Mouse (Mus musculus) hindbrain, embryonic 11.5 days (tissue): ENCODE results near the gene Rnf111. TPM values are rescaled to one million over a fixed set of nuclear protein-coding genes. Genes with fewer than 3 reads are reported as not detected.

ENCODE experiments used
- ATAC-seq: fragments of 200-750 bp; cut with Nextera tagmentation; 2 replicates; pipeline ENCODE4 v1.8.0; 2017; ENCODE audit warnings: mild to moderate bottlenecking, moderate TSS enrichment, moderate library complexity; ENCODE audit not compliant: low FRiP score
- DNase-seq: peaks from one replicate; pipeline ENCODE4 v3.0.0-alpha.2; 2015; ENCODE audit warnings: low spot score
- H3K27ac ChIP-seq: fragments of 300-500 bp; sonication (generic); 2 replicates; pipeline ENCODE4 v1.5.1; 2014; ENCODE audit warnings: mild to moderate bottlenecking, low read depth, low read length
- H3K27me3 ChIP-seq: fragments of 300-500 bp; sonication (generic); 2 replicates; pipeline ENCODE4 v1.6.1; 2014; ENCODE audit warnings: mild to moderate bottlenecking, low read length, moderate library complexity, mixed read lengths; ENCODE audit not compliant: control insufficient read depth, insufficient read depth
- H3K36me3 ChIP-seq: fragments of 300-500 bp; sonication (generic); 2 replicates; pipeline ENCODE4 v1.6.1; 2014; ENCODE audit warnings: mild to moderate bottlenecking, low read length, moderate library complexity, mixed read lengths; ENCODE audit not compliant: control insufficient read depth, insufficient read depth
- H3K4me1 ChIP-seq: fragments of 300-500 bp; sonication (generic); replicated peaks from 2 replicates; pipeline ENCODE4 v1.6.1; 2014; ENCODE audit warnings: low read length, mixed read lengths; ENCODE audit not compliant: control insufficient read depth, insufficient read depth
- H3K4me2 ChIP-seq: fragments of 300-500 bp; sonication (generic); replicated peaks from 2 replicates; pipeline ENCODE4 v1.6.1; 2014; ENCODE audit warnings: mild to moderate bottlenecking, low read depth, low read length
- H3K4me3 ChIP-seq: fragments of 300-500 bp; sonication (generic); 2 replicates; pipeline ENCODE4 v1.5.1; 2014; ENCODE audit warnings: low read depth, low read length
- H3K9ac ChIP-seq: fragments of 300-500 bp; sonication (generic); 2 replicates; pipeline ENCODE4 v1.6.1; 2014; ENCODE audit warnings: low read depth, low read length
- H3K9me3 ChIP-seq: fragments of 300-500 bp; sonication (generic); 2 replicates; pipeline ENCODE4 v1.6.1; 2016; ENCODE audit warnings: low read length; ENCODE audit not compliant: control insufficient read depth
- WGBS: fragments of 180-500 bp; shearing (Covaris S2); extraction: QIAGEN DNeasy Blood & Tissue Kit; methylation state at CpG from one replicate; pipeline ENCODE4 v1.1.7; 2014; 5-methylcytosine and 5-hydroxymethylcytosine counted together
- polyA plus RNA-seq: library from polyadenylated mRNA; unstranded; fragments of >200 nt; fragmentation: Nextera tagmentation; extraction: Ambion mirVana; gene quantifications from 2 replicates; pipeline ENCODE4 v1.2.1, GENCODE M21; 2014

Gene Rnf111
- polyA plus RNA-seq, 1 experiment from 2014 or later: 40.0 TPM

- H3K27me3 ChIP-seq: no peaks in the 10 kb centered on the region
- peak within 1 kb of the TSS; percentile 98 for H3K27ac ChIP-seq
- H3K4me2 ChIP-seq: peak within 1 kb of the TSS; percentile 68
- WGBS: under 1% methylated on average over 53 of the region's 75 CpGs
- no peaks in the 10 kb centered on the region for H3K4me1 ChIP-seq
- H3K9me3 ChIP-seq: no peaks in the 10 kb centered on the region
- peak; percentile 95 for ATAC-seq
- peak within 1 kb of the TSS; percentile 97 for H3K9ac ChIP-seq
- peak within 1 kb of the TSS; percentile 90 for H3K4me3 ChIP-seq
- 0 out of 2 replicates have a peak, but pooled peaks cover 2% of the 10 kb centered on the region for H3K36me3 ChIP-seq
- peak; percentile 99 for DNase-seq
Observed at GRCm38 (mm10) chr9:70542305-70543041, 38.9 kb upstream of the Rnf111 start, which contains the start of gene Sltm. Gene Sltm (plus strand): TSS chr9:70542754.

GRCm38 (mm10) chr9:70541584-70541983 lies 38.1 kb upstream of the Rnf111 start:
- peak overlapping the region; percentile 90 for H3K4me3 ChIP-seq
- ATAC-seq (peak; percentile 23; the same call in 1 of the 2 replicates), DNase-seq (no peak)
- peak overlapping the region; percentile 68 for H3K4me2 ChIP-seq
- 0 out of 2 replicates have a peak, but pooled peaks cover 2% of the 10 kb centered on the region for H3K36me3 ChIP-seq
- H3K4me1 ChIP-seq: no peaks in the 10 kb centered on the region
- 9% methylated on average over 6 of the region's 6 CpGs for WGBS
- no peaks in the 10 kb centered on the region for H3K27me3 ChIP-seq
- H3K27ac ChIP-seq: no peak overlapping the region
- H3K9me3 ChIP-seq: no peaks in the 10 kb centered on the region
- peak overlapping the region; percentile 49; the same call in 1 of the 2 replicates for H3K9ac ChIP-seq

DNA sequence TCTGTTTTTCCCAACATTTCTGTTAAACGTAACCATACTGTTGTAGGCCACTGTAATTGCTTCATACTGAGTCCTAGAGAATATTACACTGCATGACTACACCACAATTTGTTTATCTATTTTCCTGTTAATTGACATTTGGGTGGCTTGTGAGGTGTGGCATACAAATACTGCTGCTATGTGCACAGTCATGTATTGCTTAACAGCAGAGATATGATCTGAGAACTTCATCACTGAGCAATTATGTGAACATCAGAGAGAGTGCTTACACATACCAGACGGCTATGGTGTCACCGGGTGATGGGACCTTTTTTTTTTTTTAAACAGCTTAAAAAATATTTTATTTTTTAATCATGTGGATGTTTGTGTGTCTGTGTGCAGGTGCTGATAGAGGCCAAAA lies 29.8 kb upstream of the Rnf111 start:
- 78% methylated on average over 3 of the region's 3 CpGs for WGBS
- Histone ChIP-seq H3K9me3 (no peaks in the 10 kb centered on the region), H3K4me1 (no peaks in the 10 kb centered on the region), H3K4me3 (no peak overlapping the region), H3K27ac (no peak overlapping the region), H3K36me3 (no peaks in the 10 kb centered on the region), H3K27me3 (no peaks in the 10 kb centered on the region), H3K4me2 (no peak overlapping the region), H3K9ac (no peak overlapping the region)
- ATAC-seq (no peak), DNase-seq (no peak)

DNA sequence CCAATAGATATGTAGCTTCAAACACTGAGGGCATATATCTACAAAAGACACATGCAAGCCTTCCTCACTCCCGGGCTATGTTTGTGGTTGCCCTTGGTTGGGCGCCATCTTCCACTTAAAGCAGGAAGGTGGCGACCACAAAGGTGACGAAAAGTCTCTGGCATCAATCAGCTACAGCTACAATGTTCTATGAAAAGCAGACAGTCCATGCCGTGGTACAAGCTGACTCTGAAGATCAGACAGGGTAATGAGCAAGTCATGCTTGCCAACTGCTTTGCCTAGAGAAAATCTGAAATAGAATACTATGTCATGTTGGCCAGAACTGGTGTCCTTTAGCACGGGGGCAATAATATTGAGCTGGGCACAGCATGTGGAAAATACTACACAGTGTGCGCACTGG lies 20.8 kb upstream of the Rnf111 start:
- ATAC-seq: no peak
- 89% methylated on average over 7 of the region's 7 CpGs for WGBS
- H3K27ac ChIP-seq: no peak overlapping the region
- H3K36me3 ChIP-seq: no peaks in the 10 kb centered on the region
- no peaks in the 10 kb centered on the region for H3K9me3 ChIP-seq
- H3K4me3 ChIP-seq: no peak overlapping the region
- no peaks in the 10 kb centered on the region for H3K4me1 ChIP-seq
- H3K9ac ChIP-seq: no peak overlapping the region
- H3K27me3 ChIP-seq: no peaks in the 10 kb centered on the region
- no peak for DNase-seq
- H3K4me2 ChIP-seq: no peak overlapping the region

GRCm38 (mm10) chr9:70523813-70524212 lies 20.3 kb upstream of the Rnf111 start:
- H3K9me3 ChIP-seq: no peaks in the 10 kb centered on the region
- no peak overlapping the region for H3K4me2 ChIP-seq
- ATAC-seq (no peak), DNase-seq (no peak)
- 96% methylated on average over 3 of the region's 3 CpGs for WGBS
- H3K4me1 ChIP-seq: no peaks in the 10 kb centered on the region
- H3K27me3 ChIP-seq: no peaks in the 10 kb centered on the region
- H3K27ac ChIP-seq: no peak overlapping the region
- H3K36me3 ChIP-seq: no peaks in the 10 kb centered on the region
- no peak overlapping the region for H3K4me3 ChIP-seq
- no peak overlapping the region for H3K9ac ChIP-seq

- Histone ChIP-seq H3K9me3 (no peaks in the 10 kb centered on the region), H3K4me1 (no peaks in the 10 kb centered on the region), H3K4me3 (no peak overlapping the region), H3K27ac (no peak overlapping the region), H3K27me3 (no peaks in the 10 kb centered on the region), H3K9ac (no peak overlapping the region), H3K36me3 (no peaks in the 10 kb centered on the region), H3K4me2 (no peak overlapping the region)
- DNase-seq: no peak
- WGBS: 83% methylated on average over 3 of the region's 3 CpGs
- ATAC-seq: no peak
Observed at GRCm38 (mm10) chr9:70520651-70521050, 17.1 kb upstream of the Rnf111 start.

DNA sequence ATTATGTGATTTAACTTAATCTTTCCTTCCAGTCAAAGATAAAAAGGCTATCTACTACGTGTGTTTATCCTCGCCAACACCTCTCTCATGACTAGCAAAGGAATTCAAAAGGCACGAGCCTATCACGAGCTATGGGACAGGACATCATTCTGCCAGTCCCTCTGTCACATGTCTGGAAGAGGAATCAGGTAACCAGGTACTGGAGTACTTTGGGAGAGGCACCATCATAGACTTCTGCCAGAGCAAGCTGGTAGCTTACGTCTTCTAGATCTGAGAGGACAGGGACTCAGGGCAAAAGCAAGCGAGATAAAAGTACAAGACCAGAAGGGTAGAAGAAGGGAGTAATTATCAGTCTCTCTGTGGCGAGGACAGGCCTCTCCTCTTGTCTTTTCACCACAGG lies 8.2 kb upstream of the Rnf111 start:
- no peaks in the 10 kb centered on the region for H3K9me3 ChIP-seq
- H3K36me3 ChIP-seq: no peaks in the 10 kb centered on the region
- no peaks in the 10 kb centered on the region for H3K4me1 ChIP-seq
- DNase-seq (no peak), ATAC-seq (no peak)
- no peak overlapping the region for H3K9ac ChIP-seq
- H3K4me2 ChIP-seq: no peak overlapping the region
- H3K4me3 ChIP-seq: no peak overlapping the region
- no peak overlapping the region for H3K27ac ChIP-seq
- 88% methylated on average over 7 of the region's 7 CpGs for WGBS
- H3K27me3 ChIP-seq: no peaks in the 10 kb centered on the region

DNA sequence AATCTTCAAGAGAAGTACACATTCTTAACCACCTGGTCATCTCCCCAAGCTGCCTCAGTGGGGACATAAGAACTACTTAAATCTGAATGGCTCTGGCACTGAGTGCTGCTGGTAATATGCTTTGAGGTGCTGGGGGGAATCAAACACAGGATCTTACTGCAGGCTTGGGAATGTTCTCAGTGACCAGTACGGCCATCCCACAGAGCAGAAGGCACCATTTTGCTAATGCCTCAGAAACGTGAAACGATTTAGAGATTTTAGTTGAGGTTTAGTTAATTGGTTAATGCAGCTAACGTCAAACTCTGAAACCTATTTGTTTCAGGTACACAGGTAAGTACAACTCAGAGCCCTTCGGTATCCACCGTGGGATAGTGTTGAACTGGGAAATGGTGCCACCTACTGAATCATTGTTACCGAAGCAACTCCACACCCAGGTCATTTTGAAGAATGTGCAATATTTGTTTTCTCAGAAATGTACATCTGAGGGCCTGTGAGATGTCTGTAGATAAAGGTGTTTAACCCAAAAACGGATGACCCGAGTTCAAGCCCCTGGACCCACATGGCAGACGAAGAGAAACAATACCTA lies 7.6 kb upstream of the Rnf111 start:
- no peaks in the 10 kb centered on the region for H3K36me3 ChIP-seq
- H3K9me3 ChIP-seq: no peaks in the 10 kb centered on the region
- ATAC-seq (no peak), DNase-seq (no peak)
- WGBS: 70% methylated on average over 10 of the region's 10 CpGs
- no peak overlapping the region for H3K4me3 ChIP-seq
- H3K9ac ChIP-seq: no peak overlapping the region
- H3K27me3 ChIP-seq: no peaks in the 10 kb centered on the region
- H3K4me1 ChIP-seq: no peaks in the 10 kb centered on the region
- H3K4me2 ChIP-seq: no peak overlapping the region
- H3K27ac ChIP-seq: no peak overlapping the region
